ENCODE assay signal across 11 mouse cellular contexts in the genomic region with DNA sequence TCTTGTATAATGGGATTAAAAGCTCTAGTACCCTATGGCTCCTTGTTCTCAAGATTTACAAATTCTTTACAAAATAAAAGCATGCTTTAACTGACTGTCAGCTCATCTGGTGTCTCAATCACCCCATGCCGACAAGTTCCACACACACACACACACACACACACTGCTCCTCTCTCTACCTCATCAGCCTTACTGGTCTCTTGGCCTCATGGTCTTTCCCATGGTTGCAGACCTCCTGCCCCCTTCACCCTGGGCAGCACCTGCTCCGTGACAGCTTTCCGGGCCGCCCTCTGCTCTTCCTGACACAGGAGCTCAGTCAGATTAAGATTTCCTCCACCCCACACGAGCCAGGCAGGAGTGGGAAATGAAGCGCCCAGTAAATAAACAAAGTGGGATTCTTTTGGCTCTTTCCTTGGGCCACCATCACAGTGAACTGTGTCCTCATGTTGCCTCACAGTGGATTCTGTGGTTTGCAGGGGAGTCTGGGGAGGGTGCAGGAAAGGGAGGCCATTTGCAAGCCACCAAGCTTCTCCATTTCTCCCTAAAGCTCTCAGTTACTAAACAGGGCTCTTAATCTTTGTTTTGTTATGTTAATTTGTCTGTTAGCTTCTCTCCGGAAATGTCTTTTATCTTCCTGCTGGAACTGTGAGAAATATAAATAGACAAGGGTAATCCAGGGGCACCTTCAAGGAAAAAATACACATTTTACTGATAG.
A peak's percentile ranks its signal among the peaks of the same experiment; 100 is the strongest.
DNase-seq lines count a peak whose midpoint lies in the region; ATAC-seq lines count a peak whose summit lies in the region.
"Had no signal": no experiment of that assay in that cellular context is flagged by ENCODE, and none has a peak within 500 bp of the region (broad histone marks: within the 10 kb centered on the region; RNA-seq: fewer than 3 reads in every experiment).

No protein-coding gene starts in this region.

- H3K4me3 ChIP-seq in heart, embryonic 16.5 days (ENCODE audit: low read length): no peak overlapping the region
- H3K4me3 ChIP-seq: limb, embryonic 15.5 days had no signal

- no peaks in the 10 kb centered on the region for H3K9me3 ChIP-seq in heart, embryonic 16.5 days (replicated peaks; ENCODE audit: control insufficient read depth, low read length)
- H3K9me3 ChIP-seq: limb, embryonic 15.5 days had no signal

- intact Hi-C loops in heart, postnatal 25 days (cut with DNase I): no loop called here

- no peak for ATAC-seq in heart, embryonic 16.5 days (replicated peaks; ENCODE audit: extremely low read depth, insufficient read depth, low FRiP score)

- H3K9ac ChIP-seq in heart, embryonic 16.5 days (ENCODE audit: low read length): no peak overlapping the region
- H3K9ac ChIP-seq: limb, embryonic 15.5 days had no signal

- no peak for DNase-seq in heart, postnatal 25 days (ENCODE audit: low spot score)
- DNase-seq in 416B (ENCODE audit: low read depth) (peak; percentile 4), WW6 (ENCODE audit: low read depth, low spot score) (peak; percentile 40)
- peak; percentile 53 for DNase-seq in kidney, postnatal 10 days
- no peak for DNase-seq in cerebellum, postnatal 14 days
- no peak for DNase-seq in cerebellum, postnatal 10 days
- no peak for DNase-seq in spleen, postnatal 36 days (ENCODE audit: low spot score in 2 of 2)
- DNase-seq: cerebellum, adult 11-12 months; thymus, postnatal 14 days had no signal

- H3K4me2 ChIP-seq in heart, embryonic 16.5 days (ENCODE audit: low read depth, low read length): no peak overlapping the region
- H3K4me2 ChIP-seq: limb, embryonic 15.5 days had no signal

- WGBS in heart, embryonic 16.5 days: 34% methylated on average over 7 of the region's 7 CpGs

- H3K27ac ChIP-seq in heart, embryonic 16.5 days (ENCODE audit: low read length): peak overlapping the region; percentile 24; the same call in 1 of the 2 replicates
- H3K27ac ChIP-seq: limb, embryonic 15.5 days had no signal

- no peaks in the 10 kb centered on the region for H3K27me3 ChIP-seq in heart, embryonic 16.5 days (ENCODE audit: control insufficient read depth, insufficient read depth, low read length)
- H3K27me3 ChIP-seq: limb, embryonic 15.5 days had no signal

- peaks cover 32% of the 10 kb centered on the region for H3K4me1 ChIP-seq in heart, embryonic 16.5 days (ENCODE audit: control insufficient read depth, insufficient read depth, low read length)

- peaks cover 9% of the 10 kb centered on the region for H3K36me3 ChIP-seq in heart, embryonic 16.5 days (ENCODE audit: control insufficient read depth, insufficient read depth)

Comparison
In these comparisons a context has a peak if more than half of its experiments do, and no peak if none do; other contexts are left out.
1. DNase-seq: peak in 416B (single experiment), WW6 (single experiment) and kidney, postnatal 10 days (single experiment); none in heart, postnatal 25 days (single experiment), cerebellum, postnatal 14 days (0 of 2), cerebellum, postnatal 10 days (0 of 2) and spleen, postnatal 36 days (0 of 2).